Mouse (Mus musculus): ENCODE measurements at regions not wholly inside any gene's neighbourhood (a gene's known extent, or its start where the extent isn't known, plus 50 kb on each side); places are given as distances from the start of the nearest gene placed in this dataset.

- no peaks in the 10 kb centered on the region for H3K27me3 ChIP-seq (ENCODE audit: control insufficient read depth in 1 of 2, insufficient read depth in 2 of 2, low read length in 2 of 2)
- no peak for TF ChIP-seq GATA1 (IDR thresholded peaks at IDR 0.05; ENCODE audit: low read depth, low read length)
- no peak for TF ChIP-seq TCF12 (IDR thresholded peaks at IDR 0.05; ENCODE audit: low read depth, low read length)
- no peak for TF ChIP-seq HCFC1 (IDR thresholded peaks at IDR 0.05; ENCODE audit: low read depth, low read length)
- TF ChIP-seq USF2 (IDR thresholded peaks at IDR 0.05; ENCODE audit: borderline replicate concordance in 1 of 2, insufficient read depth in 1 of 2, low read depth in 1 of 2, low read length in 2 of 2), result no peak
- TF ChIP-seq ZC3H11A (IDR thresholded peaks at IDR 0.05; ENCODE audit: low read depth, low read length), result no peak
- TF ChIP-seq ELF1 (IDR thresholded peaks at IDR 0.05; ENCODE audit: low read depth, low read length), result no peak
- TF ChIP-seq TBP (IDR thresholded peaks at IDR 0.05; ENCODE audit: low read depth, low read length), result no peak
- TF ChIP-seq ZNF384 (IDR thresholded peaks at IDR 0.05; ENCODE audit: low read depth, low read length), result no peak
- no peak for TF ChIP-seq MAFK (IDR thresholded peaks at IDR 0.05; ENCODE audit: borderline replicate concordance, low read depth, low read length)
- no peak for TF ChIP-seq POLR2A (IDR thresholded peaks at IDR 0.05; ENCODE audit: control insufficient read depth in 1 of 2, insufficient read depth in 1 of 2, low read depth in 1 of 2, low read length in 2 of 2, poor library complexity in 1 of 2)
- TF ChIP-seq NRF1 (IDR thresholded peaks at IDR 0.05; ENCODE audit: insufficient read depth, low read depth, low read length, poor library complexity, severe bottlenecking), result no peak
- TF ChIP-seq USF1 (IDR thresholded peaks at IDR 0.05; ENCODE audit: low read depth, low read length), result no peak
- TF ChIP-seq E2F4 (IDR thresholded peaks at IDR 0.05; ENCODE audit: borderline replicate concordance, low read depth, low read length), result no peak
- TF ChIP-seq POLR2AphosphoS5 (IDR thresholded peaks at IDR 0.05; ENCODE audit: borderline replicate concordance, low read depth, low read length), result no peak
- TF ChIP-seq MXI1 (IDR thresholded peaks at IDR 0.05; ENCODE audit: low read depth, low read length), result no peak
- TF ChIP-seq EP300 (IDR thresholded peaks at IDR 0.05; ENCODE audit: low read depth in 1 of 2, low read length in 2 of 2), result no peak
- no peaks in the 10 kb centered on the region for H3K4me1 ChIP-seq (ENCODE audit: control insufficient read depth in 1 of 2, insufficient read depth in 2 of 2, low read length in 2 of 2)
- no peak overlapping the region for H3K27ac ChIP-seq (ENCODE audit: control insufficient read depth, low read depth, low read length)
- no peak for DNase-seq (ENCODE audit: low read depth, low spot score)
- no peak overlapping the region for H3K4me3 ChIP-seq (ENCODE audit: control insufficient read depth in 1 of 2, insufficient read depth in 1 of 2, low read depth in 2 of 2, low read length in 2 of 2)
- no peaks in the 10 kb centered on the region for H3K36me3 ChIP-seq (ENCODE audit: control insufficient read depth in 1 of 2, insufficient read depth in 2 of 2, low read length in 2 of 2)
- no peak overlapping the region for H3K9ac ChIP-seq (ENCODE audit: control insufficient read depth, low read depth, low read length, poor library complexity, severe bottlenecking)
- no peaks in the 10 kb centered on the region for H3K79me2 ChIP-seq (ENCODE audit: control insufficient read depth, insufficient read depth, low read length, poor library complexity)
- H3K9me3 ChIP-seq (replicated peaks; ENCODE audit: insufficient read depth, low read length), result no peaks in the 10 kb centered on the region
Measured at GRCm38 (mm10) chr2:173347341-173347740, 71.0 kb upstream of the Pmepa1 start.

- Histone ChIP-seq H3K4me1 (ENCODE audit: control insufficient read depth in 1 of 2, insufficient read depth in 2 of 2, low read length in 2 of 2) (no peaks in the 10 kb centered on the region), H3K27me3 (ENCODE audit: control insufficient read depth in 1 of 2, insufficient read depth in 2 of 2, low read length in 2 of 2) (no peaks in the 10 kb centered on the region), H3K79me2 (ENCODE audit: control insufficient read depth, insufficient read depth, low read length, poor library complexity) (no peaks in the 10 kb centered on the region), H3K36me3 (ENCODE audit: control insufficient read depth in 1 of 2, insufficient read depth in 2 of 2, low read length in 2 of 2) (no peaks in the 10 kb centered on the region), H3K27ac (ENCODE audit: control insufficient read depth, low read depth, low read length) (no peak overlapping the region), H3K9me3 (replicated peaks; ENCODE audit: insufficient read depth, low read length) (no peaks in the 10 kb centered on the region), H3K4me3 (ENCODE audit: control insufficient read depth in 1 of 2, insufficient read depth in 1 of 2, low read depth in 2 of 2, low read length in 2 of 2) (no peak overlapping the region), H3K9ac (ENCODE audit: control insufficient read depth, low read depth, low read length, poor library complexity, severe bottlenecking) (no peak overlapping the region)
- DNase-seq (ENCODE audit: low read depth, low spot score), result no peak
- TF ChIP-seq KAT2A (conservative IDR thresholded peaks at IDR 0.05; ENCODE audit: low read depth, low read length) (no peak), SMC3 (IDR thresholded peaks at IDR 0.05; ENCODE audit: low read depth, low read length) (no peak), POLR2A (IDR thresholded peaks at IDR 0.05; ENCODE audit: control insufficient read depth in 1 of 2, insufficient read depth in 1 of 2, low read depth in 1 of 2, low read length in 2 of 2, poor library complexity in 1 of 2) (no peak), MAFK (IDR thresholded peaks at IDR 0.05; ENCODE audit: borderline replicate concordance, low read depth, low read length) (no peak), ZKSCAN1 (IDR thresholded peaks at IDR 0.05; ENCODE audit: low read depth, low read length) (no peak), MEF2A (IDR thresholded peaks at IDR 0.05; ENCODE audit: extremely low read depth, insufficient replicate concordance, low read depth, low read length, poor library complexity, severe bottlenecking) (no peak), CTCF (IDR thresholded peaks at IDR 0.05 in 2 of 3, conservative IDR thresholded peaks at IDR 0.05 in 1 of 3; ENCODE audit: control insufficient read depth in 1 of 3, insufficient read depth in 1 of 3, low read depth in 2 of 3, low read length in 3 of 3, poor library complexity in 1 of 3, severe bottlenecking in 1 of 3) (no peak), MXI1 (IDR thresholded peaks at IDR 0.05; ENCODE audit: low read depth, low read length) (no peak), RAD21 (IDR thresholded peaks at IDR 0.05; ENCODE audit: low read depth, low read length) (no peak), ZMIZ1 (IDR thresholded peaks at IDR 0.05; ENCODE audit: low read depth, low read length) (no peak)
Measured at GRCm38 (mm10) chr2:173348757-173349156, 72.4 kb upstream of the Pmepa1 start.
